Mouse (Mus musculus): ENCODE data around the gene Igfbp2.

GRCm38 (mm10) chr1:72825286-72825685 is 983 bp downstream of the Igfbp2 start:
- TF ChIP-seq CTCF (IDR thresholded peaks at IDR 0.05; ENCODE audit: borderline replicate concordance, extremely low read depth, insufficient read depth, insufficient read length) (no peak), POLR2A (IDR thresholded peaks at IDR 0.05; ENCODE audit: borderline replicate concordance, extremely low read depth, insufficient read depth, insufficient read length, poor library complexity, severe bottlenecking) (no peak)

All from brain, embryonic 14.5 days (tissue).